Mouse (Mus musculus) olfactory bulb, adult 2 months (tissue): ENCODE measurements around the gene Nsun2.

ENCODE experiments used
- CTCF ChIP-seq: fragments of 200-500 bp; IDR thresholded peaks from 2 replicates; pipeline ENCODE4 v1.5.1; 2012; ENCODE audit warnings: low read depth, mild to moderate bottlenecking, low read length, moderate library complexity; ENCODE audit not compliant: insufficient read depth
- POLR2A ChIP-seq: fragments of 200-500 bp; IDR thresholded peaks from 2 replicates; pipeline ENCODE4 v1.6.1; 2012; ENCODE audit warnings: mild to moderate bottlenecking, low read depth, low read length, moderate library complexity; ENCODE audit not compliant: insufficient read depth

GRCm38 (mm10) chr13:69601321-69601720, 67.8 kb downstream of the Nsun2 start:
- TF ChIP-seq POLR2A (no peak), CTCF (no peak)
